Mouse (Mus musculus) ES-E14 (cell line): ENCODE results near the gene Esrra.

Experiments used
- HCFC1 ChIP-seq: IDR thresholded peaks from 2 replicates; pipeline ENCODE4 v1.6.1; 2012; ENCODE audit warnings: low read length, inconsistent platforms, borderline replicate concordance; ENCODE audit not compliant: insufficient read depth
- ZNF384 ChIP-seq: IDR thresholded peaks from 2 replicates; pipeline ENCODE4 v1.6.1; 2012; ENCODE audit warnings: low read depth, low read length, inconsistent platforms

DNA sequence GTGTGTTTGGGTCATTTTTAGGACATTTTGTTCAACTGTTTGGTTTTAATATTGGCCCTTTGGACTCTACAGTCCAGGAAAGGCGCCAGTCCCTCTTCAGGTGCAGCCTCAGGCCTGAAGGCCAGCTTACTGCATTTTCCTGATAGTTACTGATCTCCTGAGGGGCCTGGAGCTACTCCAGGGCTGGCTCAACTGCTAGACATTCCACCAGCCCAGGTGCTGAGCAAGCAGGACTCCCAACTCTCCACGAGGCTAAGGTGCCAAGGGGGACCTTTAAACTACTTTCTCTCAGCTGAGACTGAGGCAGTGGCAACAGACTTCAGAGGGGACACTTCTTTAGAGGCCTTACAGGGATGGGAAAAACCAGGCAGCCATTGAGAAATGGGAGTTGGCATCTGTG lies 16.8 kb downstream of the Esrra start:
- no peak for TF ChIP-seq ZNF384
- TF ChIP-seq HCFC1 = no peak
